Mouse (Mus musculus): ENCODE measurements around the gene Spns3. TPM values are rescaled to one million over a fixed set of nuclear protein-coding genes. Genes with fewer than 3 reads are reported as not detected.

Spns3 gene
- total RNA-seq, 1 experiment from 2014 or later = 20.5 TPM

DNA sequence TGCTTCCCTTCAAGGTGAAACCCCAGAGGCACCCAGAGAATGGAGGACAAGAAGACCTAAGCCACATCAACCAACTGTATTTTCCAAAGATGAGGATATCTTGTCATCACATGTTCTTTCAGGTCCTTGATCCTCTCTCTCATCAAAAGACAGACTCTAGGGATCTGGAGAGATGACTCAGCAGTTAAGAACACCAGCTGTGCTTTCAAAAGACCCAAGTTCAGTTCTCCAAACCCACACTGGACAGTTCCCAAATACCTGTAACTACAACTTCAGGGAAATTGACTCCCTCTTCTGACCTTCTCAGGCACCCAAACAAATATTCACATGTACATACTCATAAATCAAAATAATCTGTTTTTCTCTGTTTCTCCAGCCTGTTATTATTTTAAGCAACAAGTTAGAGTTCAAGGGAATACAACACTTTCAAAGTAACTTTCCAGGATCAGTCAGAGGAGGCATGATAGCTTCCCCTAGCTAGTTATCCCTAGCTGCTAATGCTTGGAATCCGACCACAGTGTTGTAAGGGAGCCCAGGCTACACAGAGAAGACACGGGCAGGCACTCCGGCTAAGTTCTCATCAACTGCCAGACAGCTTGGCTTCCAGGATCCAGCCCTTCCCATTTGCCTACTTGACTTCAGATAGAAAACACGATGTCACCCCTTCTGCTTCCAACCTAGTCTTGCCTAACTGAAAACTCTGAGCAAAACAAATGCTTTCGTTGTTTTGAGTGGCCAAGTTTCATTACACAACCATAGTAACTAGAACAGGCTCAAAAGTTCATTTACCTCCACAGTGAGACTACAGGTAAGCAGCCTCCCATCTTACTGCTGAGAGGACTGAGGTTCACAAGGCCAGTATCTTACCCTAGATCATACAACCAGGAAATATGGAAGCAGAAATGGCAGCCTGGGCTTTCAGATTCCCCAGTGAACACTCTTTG is 28.4 kb downstream of the Spns3 start:
- ATAC-seq (replicated peaks; ENCODE audit: low read depth, poor library complexity, severe bottlenecking) = no peak

- no peak for ATAC-seq (replicated peaks; ENCODE audit: low read depth, poor library complexity, severe bottlenecking)
Observed at GRCm38 (mm10) chr11:72519895-72520294, 30.4 kb downstream of the Spns3 start.

GRCm38 (mm10) chr11:72519189-72519588 is 31.1 kb downstream of the Spns3 start:
- no peak for ATAC-seq (replicated peaks; ENCODE audit: low read depth, poor library complexity, severe bottlenecking)

DNA sequence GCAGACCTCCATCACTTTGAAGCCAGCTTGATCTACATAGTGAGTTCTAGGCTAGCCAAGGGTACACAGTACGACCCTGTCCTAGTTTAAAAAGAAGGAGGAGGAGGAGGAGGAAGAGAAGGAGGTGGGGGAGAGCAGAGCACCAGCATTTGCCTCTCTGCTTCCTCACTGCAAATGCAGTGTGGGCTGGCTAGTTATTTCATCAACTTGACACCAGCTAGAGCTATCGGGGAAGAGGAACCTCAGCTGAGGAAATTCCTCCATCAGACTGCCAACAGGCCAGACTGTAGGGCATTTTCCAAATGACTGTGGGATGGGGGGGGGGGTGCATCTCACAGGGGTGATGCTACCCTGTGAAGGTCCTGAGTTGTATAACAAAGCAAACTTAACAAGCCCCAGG is 31.9 kb downstream of the Spns3 start:
- 0 out of 2 replicates have a peak, but pooled peaks have one; percentile 25 for ATAC-seq (replicated peaks; ENCODE audit: low read depth, poor library complexity, severe bottlenecking)

GRCm38 (mm10) chr11:72514967-72515366 is 35.3 kb downstream of the Spns3 start:
- no peak for ATAC-seq (replicated peaks; ENCODE audit: low read depth, poor library complexity, severe bottlenecking)

GRCm38 (mm10) chr11:72508651-72509050 is 41.7 kb downstream of the Spns3 start:
- ATAC-seq (replicated peaks; ENCODE audit: low read depth, poor library complexity, severe bottlenecking) = no peak

GRCm38 (mm10) chr11:72507651-72508050 is 42.7 kb downstream of the Spns3 start:
- ATAC-seq (replicated peaks; ENCODE audit: low read depth, poor library complexity, severe bottlenecking) = no peak

DNA sequence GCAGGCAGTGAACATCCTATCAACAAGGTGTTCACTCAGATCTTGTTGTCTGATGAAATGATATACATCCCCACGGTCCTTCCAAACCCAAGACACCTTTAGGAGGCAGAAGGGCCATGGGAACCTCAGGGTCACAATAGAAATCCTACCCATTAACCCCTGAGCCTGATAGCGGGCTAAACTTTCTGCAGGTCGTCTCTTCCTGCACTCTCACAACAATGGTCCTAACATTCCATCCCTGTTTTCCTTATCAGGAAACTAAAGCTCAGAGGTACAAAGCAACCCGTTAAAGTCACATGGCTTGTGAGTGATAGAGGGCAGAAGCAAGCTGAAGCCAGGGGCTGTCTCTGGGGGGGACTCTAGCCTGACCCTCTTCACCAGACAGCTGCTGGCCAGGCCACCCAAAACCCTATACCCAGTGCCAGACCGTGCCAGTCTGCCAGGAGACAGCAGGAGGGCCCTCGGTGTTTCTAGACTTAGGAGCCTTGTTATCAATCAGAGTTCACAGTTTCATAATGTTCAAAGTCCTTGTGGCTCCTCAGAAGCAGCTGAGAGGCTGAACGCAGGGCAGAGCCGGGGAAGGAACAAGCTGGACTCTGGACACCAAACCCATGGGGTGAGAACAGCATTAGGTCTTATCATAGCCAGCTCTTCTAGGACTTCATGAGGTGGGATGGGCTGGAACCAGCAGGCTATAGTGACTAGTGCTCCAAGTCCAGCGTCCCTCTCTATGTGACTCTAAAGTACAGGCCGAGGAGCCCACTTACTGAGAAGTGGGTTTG is 46.1 kb downstream of the Spns3 start:
- no peak for ATAC-seq (replicated peaks; ENCODE audit: low read depth, poor library complexity, severe bottlenecking)

- no peak for ATAC-seq (replicated peaks; ENCODE audit: low read depth, poor library complexity, severe bottlenecking)
Observed at GRCm38 (mm10) chr11:72503501-72503921, 46.8 kb downstream of the Spns3 start.

DNA sequence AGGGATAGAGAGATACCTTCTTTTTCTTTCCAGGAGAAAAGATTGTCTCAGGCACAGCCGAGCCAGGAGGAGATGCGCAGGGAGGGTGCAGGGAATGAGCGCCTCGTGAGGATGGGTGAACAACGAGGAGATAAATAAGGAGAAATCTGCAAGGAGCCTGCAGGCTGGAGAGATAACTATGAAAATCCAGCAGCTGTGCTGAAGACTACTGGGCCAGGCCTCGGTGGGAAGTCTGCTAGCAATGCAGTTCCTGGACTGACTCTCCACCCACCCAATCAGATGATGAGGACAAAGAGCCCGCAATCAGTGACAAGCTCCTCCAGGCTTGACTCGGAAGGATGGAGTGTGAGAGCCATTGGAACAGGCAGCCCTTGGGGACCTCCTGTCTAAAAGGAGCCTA is 48.1 kb downstream of the Spns3 start:
- ATAC-seq (replicated peaks; ENCODE audit: low read depth, poor library complexity, severe bottlenecking) = no peak

DNA sequence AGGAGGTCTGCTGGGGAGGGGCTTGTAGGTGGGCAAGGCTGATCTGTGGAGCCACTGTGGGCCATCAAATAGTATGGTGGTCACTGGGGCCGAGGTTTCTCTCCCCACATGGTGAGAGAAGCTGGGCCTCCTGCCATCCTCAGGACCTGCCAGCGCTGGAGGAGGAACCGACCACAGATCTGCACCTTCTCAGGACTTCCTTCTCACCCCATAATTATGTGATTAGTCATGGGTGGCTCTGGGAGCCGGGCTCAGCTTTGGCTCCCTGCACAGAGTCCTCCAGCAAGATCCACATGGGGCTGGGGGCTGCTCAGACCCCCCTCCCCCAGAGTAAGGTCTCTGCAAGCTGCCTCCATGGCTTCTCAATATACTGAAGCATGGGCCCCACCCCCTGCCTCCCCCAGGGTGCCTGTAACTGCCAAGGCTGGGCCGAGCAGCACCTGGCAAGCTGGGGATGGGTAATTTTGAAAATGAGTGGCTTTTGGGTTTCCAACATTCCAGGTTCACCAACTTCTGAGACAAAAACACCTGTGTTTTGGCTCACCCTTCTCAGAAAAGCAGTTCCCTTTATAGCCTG is 48.8 kb downstream of the Spns3 start:
- ATAC-seq (replicated peaks; ENCODE audit: low read depth, poor library complexity, severe bottlenecking) = peak; percentile 48; the same call in 1 of the 2 replicates

- no peak for ATAC-seq (replicated peaks; ENCODE audit: low read depth, poor library complexity, severe bottlenecking)
Observed at GRCm38 (mm10) chr11:72500139-72500538, 50.2 kb downstream of the Spns3 start.

- no peak for ATAC-seq (replicated peaks; ENCODE audit: low read depth, poor library complexity, severe bottlenecking)
Observed at GRCm38 (mm10) chr11:72497367-72497766, 52.9 kb downstream of the Spns3 start.

DNA sequence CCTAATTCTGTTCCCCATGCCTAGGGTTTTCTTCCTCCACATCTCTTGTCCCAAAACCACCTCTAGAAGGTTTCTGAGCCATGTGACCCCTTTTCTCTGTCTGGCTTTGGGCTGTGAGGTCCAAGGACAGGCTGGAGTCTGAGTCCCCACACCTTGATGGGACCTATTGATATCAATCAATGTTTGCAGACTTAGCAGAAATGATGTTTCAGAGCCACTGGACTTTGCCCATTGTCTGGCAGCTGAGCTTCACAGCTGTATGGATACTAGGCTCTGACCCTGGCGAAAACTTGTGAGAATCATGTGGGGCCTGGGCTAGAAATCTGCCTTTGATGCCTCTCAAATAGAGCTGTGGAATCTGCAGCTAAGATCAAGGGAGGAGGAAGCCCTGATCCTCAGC is 53.5 kb downstream of the Spns3 start:
- no peak for ATAC-seq (replicated peaks; ENCODE audit: low read depth, poor library complexity, severe bottlenecking)

DNA sequence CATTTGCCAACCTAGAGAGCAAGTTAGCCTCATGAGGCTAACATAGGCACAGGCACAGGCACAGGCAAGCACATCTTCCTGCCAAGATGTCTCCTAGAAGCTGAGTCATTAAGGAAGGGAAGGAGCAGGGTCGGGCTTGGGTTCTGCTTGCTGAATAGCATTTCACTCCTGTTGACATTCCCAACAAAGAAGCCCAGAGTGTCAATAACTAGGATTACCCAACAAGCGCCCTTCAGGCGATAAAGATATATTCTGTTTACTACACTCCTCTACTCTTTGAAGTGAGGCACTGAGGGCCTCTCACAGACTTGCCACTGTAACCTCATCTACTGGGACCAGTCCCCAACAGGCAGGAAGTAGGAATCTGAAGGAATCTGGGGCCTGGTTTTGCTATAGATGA is 54.2 kb downstream of the Spns3 start:
- ATAC-seq (replicated peaks; ENCODE audit: low read depth, poor library complexity, severe bottlenecking) = no peak

- ATAC-seq (replicated peaks; ENCODE audit: low read depth, poor library complexity, severe bottlenecking) = no peak
Observed at GRCm38 (mm10) chr11:72494046-72494988, 56.0 kb downstream of the Spns3 start.

GRCm38 (mm10) chr11:72491130-72491960 is 59.0 kb downstream of the Spns3 start:
- ATAC-seq (replicated peaks; ENCODE audit: low read depth, poor library complexity, severe bottlenecking) = peak; percentile 15; the same call in 1 of the 2 replicates

GRCm38 (mm10) chr11:72489881-72490301 is 60.4 kb downstream of the Spns3 start, which contains the start of gene Spns2:
TSS of gene Spns2 (minus strand) at chr11:72489904.
- peak; percentile 61 for ATAC-seq (replicated peaks; ENCODE audit: low read depth, poor library complexity, severe bottlenecking)

GRCm38 (mm10) chr11:72489397-72489796 is 60.9 kb downstream of the Spns3 start:
- no peak for ATAC-seq (replicated peaks; ENCODE audit: low read depth, poor library complexity, severe bottlenecking)
